Mouse (Mus musculus) cerebellum, adult 2 months (tissue): ENCODE measurements at regions not wholly inside any gene's neighbourhood (a gene's known extent, or its start where the extent isn't known, plus 50 kb on each side); places are given as distances from the start of the nearest gene placed in this dataset.

Experiments used
- DNase-seq, 2 experiments: peaks; one replicate each; pipeline ENCODE4 v3.0.0; 2021
- H3K27ac ChIP-seq: fragments of 200-500 bp; 2 replicates; pipeline ENCODE4 v1.5.1; 2012; ENCODE audit warnings: low read length, control low read depth, inconsistent platforms; ENCODE audit not compliant: insufficient read depth
- H3K27me3 ChIP-seq: fragments of 200-500 bp; 2 replicates; pipeline ENCODE4 v1.6.1; 2012; ENCODE audit warnings: inconsistent platforms, mild to moderate bottlenecking, low read length, moderate library complexity; ENCODE audit not compliant: control insufficient read depth, insufficient read depth
- H3K4me1 ChIP-seq: fragments of 200-500 bp; 2 replicates; pipeline ENCODE4 v1.6.1; 2011; ENCODE audit warnings: low read length; ENCODE audit not compliant: control insufficient read depth, insufficient read depth
- H3K4me3 ChIP-seq: fragments of 200-500 bp; replicated peaks from 2 replicates; pipeline ENCODE3; 2011; ENCODE audit warnings: mild to moderate bottlenecking, low read depth, low read length, control low read depth; ENCODE audit not compliant: insufficient read depth
- CTCF ChIP-seq: fragments of 200-500 bp; IDR thresholded peaks from 2 replicates; pipeline ENCODE4 v1.5.1; 2011; ENCODE audit warnings: low read depth, mild to moderate bottlenecking, control low read depth, low read length, moderate library complexity, borderline replicate concordance; ENCODE audit not compliant: insufficient read depth
- POLR2A ChIP-seq: fragments of 200-500 bp; IDR thresholded peaks from 2 replicates; pipeline ENCODE4 v1.6.1; 2011; ENCODE audit warnings: low read length, control low read depth, borderline replicate concordance; ENCODE audit not compliant: insufficient read depth
- whole genome bisulfite sequencing: fragments of 180-500 bp; shearing (Covaris S2); methylation state at CpG from one replicate; pipeline ENCODE4 v1.1.7; 2018; 5-methylcytosine and 5-hydroxymethylcytosine counted together

DNA sequence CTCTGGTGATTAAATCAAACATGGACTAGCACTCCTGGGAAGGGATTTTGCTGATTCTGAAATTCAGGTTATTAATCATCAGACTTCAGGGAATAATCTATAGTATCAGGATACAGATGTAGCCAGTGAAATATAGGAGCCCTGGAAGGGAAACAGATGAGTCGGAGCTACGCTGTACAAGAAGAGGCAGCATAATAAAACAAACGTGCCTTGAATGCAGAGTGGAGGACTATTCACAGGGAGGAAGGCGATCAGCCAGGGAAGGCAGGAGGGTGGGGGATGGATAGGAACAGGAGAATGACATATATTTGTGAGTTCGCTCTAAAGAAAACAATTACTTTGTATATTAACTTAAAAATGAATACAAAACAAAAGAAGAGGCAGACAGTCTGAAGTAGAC lies 286.6 kb upstream of the Got2 start:
- Histone ChIP-seq H3K27me3 (no peaks in the 10 kb centered on the region), H3K27ac (no peak overlapping the region), H3K4me1 (no peaks in the 10 kb centered on the region), H3K4me3 (no peak overlapping the region)
- no peak for DNase-seq
- 65% methylated on average over 5 of the region's 5 CpGs for WGBS
- TF ChIP-seq CTCF = no peak
- TF ChIP-seq POLR2A = no peak

DNA sequence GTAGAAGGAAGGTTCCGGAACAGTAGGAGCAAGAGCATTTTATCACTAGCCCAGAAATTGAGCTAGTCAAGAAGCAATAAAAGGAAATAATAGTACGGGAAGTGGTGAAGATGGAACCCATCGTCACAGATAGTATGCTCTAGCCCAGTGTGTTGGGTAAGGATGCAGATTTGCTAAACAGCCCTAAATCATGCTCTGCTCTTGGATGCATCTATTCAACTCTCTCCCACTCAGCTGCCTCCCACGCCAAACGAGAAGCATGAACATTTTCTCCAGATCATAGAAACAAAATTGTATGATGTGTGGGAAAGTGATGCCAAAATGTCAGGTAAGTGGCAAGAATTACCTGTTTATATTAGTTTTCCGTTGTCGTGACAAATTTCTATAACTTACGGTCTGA lies 276.6 kb upstream of the Got2 start:
- no peak for DNase-seq
- no peaks in the 10 kb centered on the region for H3K4me1 ChIP-seq
- 91% methylated on average over 8 of the region's 8 CpGs for WGBS
- H3K27ac ChIP-seq = no peak overlapping the region
- TF ChIP-seq CTCF (no peak), POLR2A (no peak)
- no peaks in the 10 kb centered on the region for H3K27me3 ChIP-seq
- H3K4me3 ChIP-seq = no peak overlapping the region

- Histone ChIP-seq H3K4me1 (no peaks in the 10 kb centered on the region), H3K27ac (no peak overlapping the region), H3K4me3 (no peak overlapping the region), H3K27me3 (no peaks in the 10 kb centered on the region)
- TF ChIP-seq POLR2A (no peak), CTCF (no peak)
- 41% methylated on average over 6 of the region's 6 CpGs for WGBS
- no peak for DNase-seq
Observed at GRCm38 (mm10) chr8:96159899-96160298, 271.6 kb upstream of the Got2 start.

DNA sequence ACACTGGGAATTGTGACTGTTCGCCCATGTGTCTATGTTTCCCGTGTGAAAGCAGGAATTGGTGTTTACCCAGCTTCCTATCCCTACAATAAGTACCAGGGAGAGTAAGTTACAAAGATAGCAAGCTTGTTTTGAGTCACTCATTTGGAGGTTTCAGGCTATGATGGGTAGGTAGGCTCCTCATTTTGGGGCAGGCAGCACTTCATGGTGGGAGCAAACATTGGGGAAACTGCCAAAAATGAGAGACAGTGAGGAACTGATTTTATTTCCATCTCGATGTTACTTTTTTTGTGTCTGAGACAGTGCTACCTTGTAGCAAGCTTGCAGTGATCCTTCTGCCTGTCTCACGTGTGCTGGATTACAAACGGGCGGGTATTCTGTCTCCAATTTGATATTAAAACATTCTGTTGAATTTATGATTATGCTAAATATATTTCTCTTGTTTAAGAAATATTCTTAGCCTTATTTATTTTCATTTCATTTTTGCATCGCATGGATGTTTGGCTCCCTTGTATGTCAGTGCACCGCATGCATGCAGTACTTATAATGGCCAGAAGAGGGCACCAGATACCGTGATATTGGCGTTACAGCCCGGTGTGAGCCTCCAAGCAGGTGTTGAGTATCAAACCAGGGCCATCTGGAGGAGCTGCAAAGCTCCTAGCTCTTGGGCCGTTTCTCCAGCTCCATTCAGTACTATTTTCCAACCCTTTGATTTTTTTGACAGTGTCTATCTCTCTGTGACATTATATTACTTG lies 264.3 kb upstream of the Got2 start:
- WGBS = 48% methylated on average over 12 of the region's 12 CpGs
- Histone ChIP-seq H3K27ac (no peak overlapping the region), H3K4me1 (no peaks in the 10 kb centered on the region), H3K27me3 (no peaks in the 10 kb centered on the region), H3K4me3 (no peak overlapping the region)
- no peak for TF ChIP-seq POLR2A
- TF ChIP-seq CTCF = peak; percentile 78
- DNase-seq = peak; percentile 13 to 52

GRCm38 (mm10) chr8:96152056-96152455 lies 263.7 kb upstream of the Got2 start:
- WGBS = 86% methylated on average over 10 of the region's 10 CpGs
- DNase-seq = no peak
- TF ChIP-seq CTCF (no peak), POLR2A (no peak)
- Histone ChIP-seq H3K27ac (no peak overlapping the region), H3K4me3 (no peak overlapping the region), H3K4me1 (no peaks in the 10 kb centered on the region), H3K27me3 (no peaks in the 10 kb centered on the region)

DNA sequence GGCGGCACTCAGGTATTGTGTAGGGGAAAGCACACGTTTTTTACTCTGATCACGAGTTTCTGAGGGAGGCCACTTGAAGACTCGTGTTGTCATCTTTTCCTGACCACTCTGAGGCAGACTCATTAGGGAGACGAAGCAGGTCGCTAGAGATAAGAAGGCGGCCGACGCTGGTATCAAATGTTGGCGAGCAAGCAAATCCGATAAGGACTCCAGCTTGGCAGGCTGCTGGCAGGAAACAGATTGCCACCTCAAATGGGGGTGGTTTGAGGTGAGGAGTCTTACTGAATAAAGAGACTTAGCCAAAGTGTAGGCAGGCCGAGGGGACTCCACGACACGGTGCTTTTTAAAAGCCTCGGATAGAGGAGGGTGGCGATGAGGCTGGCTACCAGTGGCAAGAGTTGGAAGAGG lies 262.7 kb upstream of the Got2 start:
- 49% methylated on average over 16 of the region's 16 CpGs for WGBS
- Histone ChIP-seq H3K4me1 (no peaks in the 10 kb centered on the region), H3K4me3 (no peak overlapping the region), H3K27me3 (no peaks in the 10 kb centered on the region), H3K27ac (no peak overlapping the region)
- DNase-seq = peak in 1 of 2 experiments; percentile 8
- no peak for TF ChIP-seq CTCF
- no peak for TF ChIP-seq POLR2A

DNA sequence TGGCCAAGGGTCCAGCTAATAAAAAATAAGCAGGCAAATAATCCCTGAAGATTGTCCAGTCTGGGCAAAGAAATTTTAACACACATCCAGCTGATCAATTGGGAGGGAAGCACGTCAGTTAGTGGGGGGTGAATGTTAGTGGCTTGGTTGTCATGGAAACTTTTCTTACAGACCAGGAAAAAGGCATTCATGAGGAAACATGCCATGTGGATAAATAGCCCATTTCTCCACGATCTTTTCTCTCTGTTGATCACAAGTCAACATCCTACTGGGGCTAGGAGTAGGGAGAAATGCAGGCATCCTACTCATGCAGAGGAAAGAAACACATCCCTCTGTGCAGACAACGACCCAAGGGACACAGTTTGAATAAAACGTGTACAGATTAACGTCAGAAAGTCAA lies 243.8 kb upstream of the Got2 start:
- no peaks in the 10 kb centered on the region; the same call in 1 of the 2 replicates for H3K27me3 ChIP-seq
- H3K27ac ChIP-seq = no peak overlapping the region
- TF ChIP-seq POLR2A (no peak), CTCF (no peak)
- no peaks in the 10 kb centered on the region for H3K4me1 ChIP-seq
- WGBS = 13% methylated on average over 5 of the region's 5 CpGs
- DNase-seq = no peak
- no peak overlapping the region for H3K4me3 ChIP-seq

DNA sequence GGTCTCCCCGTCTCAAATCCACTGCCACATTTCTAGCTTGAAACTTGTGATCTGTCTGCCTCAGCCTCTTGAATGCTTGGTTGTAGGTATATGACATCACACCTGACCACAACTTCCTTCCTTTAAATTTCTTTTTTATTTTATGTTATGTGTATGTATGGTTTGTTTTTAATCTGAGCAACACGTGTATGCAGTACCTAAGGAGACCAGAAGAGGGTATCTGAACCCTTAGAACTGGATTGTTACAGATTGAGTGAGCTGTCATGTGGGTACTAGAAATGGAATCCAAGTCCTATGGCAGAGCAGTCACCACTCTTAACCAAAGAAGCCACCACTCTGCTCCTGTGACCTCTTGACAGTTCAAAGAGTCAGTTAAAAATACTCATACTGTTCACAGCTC lies 240.0 kb upstream of the Got2 start:
- DNase-seq = no peak
- H3K27ac ChIP-seq = no peak overlapping the region
- H3K4me1 ChIP-seq = no peaks in the 10 kb centered on the region
- no peak overlapping the region for H3K4me3 ChIP-seq
- H3K27me3 ChIP-seq = no peaks in the 10 kb centered on the region; the same call in 1 of the 2 replicates
- WGBS = 78% methylated on average over 2 of the region's 2 CpGs
- TF ChIP-seq POLR2A = no peak
- no peak for TF ChIP-seq CTCF
